Mouse (Mus musculus): Measurements from ENCODE around the gene Vopp1.

DNA sequence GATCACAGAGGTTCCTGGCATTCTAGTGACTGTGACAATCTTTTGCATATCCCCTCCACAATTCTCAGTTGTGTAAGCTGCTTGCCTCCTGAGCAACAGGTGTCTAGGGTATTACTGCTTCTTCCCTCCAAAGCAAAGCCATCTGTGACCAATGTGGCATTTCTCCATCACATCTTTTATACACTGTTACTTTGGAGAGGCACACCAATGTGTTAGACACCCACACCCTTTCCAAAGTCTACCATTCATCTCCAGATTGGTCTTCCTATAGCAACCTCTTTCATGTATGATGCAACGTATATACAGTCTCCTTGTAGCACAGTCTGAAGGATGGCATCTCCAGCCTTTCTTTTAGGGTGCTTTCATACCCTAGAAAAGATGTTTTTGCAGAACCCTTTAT, 42.3 kb downstream of the Vopp1 start:
- no peak for TF ChIP-seq CTCF (IDR thresholded peaks at IDR 0.05; ENCODE audit: low read depth, low read length)
- TF ChIP-seq GATA1 (IDR thresholded peaks at IDR 0.05; ENCODE audit: borderline replicate concordance, low read length): no peak
- no peak for TF ChIP-seq TAL1 (conservative IDR thresholded peaks at IDR 0.05; ENCODE audit: low read depth, low read length)
- TF ChIP-seq POLR2AphosphoS5 (IDR thresholded peaks at IDR 0.05; ENCODE audit: insufficient replicate concordance, low read depth, low read length): no peak
- TF ChIP-seq GATA2 (IDR thresholded peaks at IDR 0.05; ENCODE audit: borderline replicate concordance, low read depth, low read length): no peak
